In genomic region chr17:47814496-47814895, GRCm38 (mm10) we compare ENCODE assay signal across 13 mouse cellular contexts. TPM values are rescaled to one million over a fixed set of nuclear protein-coding genes. Genes with fewer than 3 reads are reported as not detected.
DNase-seq lines count a peak whose midpoint lies in the region; ATAC-seq and TF ChIP-seq lines count a peak whose summit lies in the region.
"Had no signal": no experiment of that assay in that cellular context is flagged by ENCODE, and none has a peak within 500 bp of the region (broad histone marks: within the 10 kb centered on the region; RNA-seq: fewer than 3 reads in every experiment).

No protein-coding gene starts in this region.

- H3K27ac ChIP-seq in heart, embryonic 10.5 days, result peak overlapping the region; percentile 73; the same call in 1 of the 2 replicates
- H3K27ac ChIP-seq in lung, embryonic 16.5 days (ENCODE audit: low read length), result peak overlapping the region; percentile 90
- H3K27ac ChIP-seq in embryonic facial prominence, embryonic 13.5 days, result peak overlapping the region; percentile 69
- peak overlapping the region; percentile 75 for H3K27ac ChIP-seq in limb, embryonic 13.5 days

- 33% methylated on average over 6 of the region's 6 CpGs for WGBS in heart, embryonic 10.5 days
- 29% methylated on average over 6 of the region's 6 CpGs for WGBS in lung, embryonic 16.5 days
- WGBS in lung, adult 2 months, result 53% methylated on average over 6 of the region's 6 CpGs
- WGBS in embryonic facial prominence, embryonic 13.5 days, result 17% methylated on average over 6 of the region's 6 CpGs
- 9% methylated on average over 6 of the region's 6 CpGs for WGBS in limb, embryonic 13.5 days

- no peak overlapping the region for H3K4me3 ChIP-seq in heart, embryonic 10.5 days
- H3K4me3 ChIP-seq in lung, embryonic 16.5 days (ENCODE audit: low read length), result no peak overlapping the region
- H3K4me3 ChIP-seq in lung, adult 2 months (replicated peaks; ENCODE audit: extremely low read depth, low read depth, low read length), result no peak overlapping the region
- no peak overlapping the region for H3K4me3 ChIP-seq in embryonic facial prominence, embryonic 13.5 days
- no peak overlapping the region for H3K4me3 ChIP-seq in limb, embryonic 13.5 days

- TF ChIP-seq POLR2A in lung, adult 2 months (IDR thresholded peaks at IDR 0.05; ENCODE audit: borderline replicate concordance, extremely low read depth, low read depth, low read length), result no peak

- intact Hi-C loops in heart, postnatal 14 days (cut with DNase I), result no loop called here

- H3K27me3 ChIP-seq in heart, embryonic 10.5 days (ENCODE audit: insufficient read depth, poor library complexity, severe bottlenecking), result 0 out of 2 replicates have a peak, but pooled peaks cover 3% of the 10 kb centered on the region
- H3K27me3 ChIP-seq in lung, embryonic 16.5 days (ENCODE audit: control insufficient read depth, insufficient read depth, low read depth, low read length), result no peaks in the 10 kb centered on the region
- H3K27me3 ChIP-seq in embryonic facial prominence, embryonic 13.5 days, result no peaks in the 10 kb centered on the region
- no peaks in the 10 kb centered on the region for H3K27me3 ChIP-seq in limb, embryonic 13.5 days

- H3K36me3 ChIP-seq in heart, embryonic 10.5 days, result peaks cover 39% of the 10 kb centered on the region
- peaks cover 10% of the 10 kb centered on the region; the same call in 1 of the 2 replicates for H3K36me3 ChIP-seq in lung, embryonic 16.5 days (ENCODE audit: control insufficient read depth, insufficient read depth, low read length)
- peaks cover 48% of the 10 kb centered on the region for H3K36me3 ChIP-seq in embryonic facial prominence, embryonic 13.5 days
- peaks cover 57% of the 10 kb centered on the region for H3K36me3 ChIP-seq in limb, embryonic 13.5 days

- DNase-seq in heart, embryonic 10.5 days (ENCODE audit: low spot score), result no peak
- DNase-seq in heart, postnatal 14 days, result no peak
- DNase-seq in lung, adult 2 months, result no peak
- DNase-seq in frontal cortex, postnatal 25 days (ENCODE audit: low spot score in 2 of 2), result no peak
- no peak for DNase-seq in natural killer cell, adult 2 months (ENCODE audit: low spot score in 2 of 2)
- DNase-seq: cerebellum, postnatal 25 days; gastrocnemius, postnatal 10 days; lung, postnatal 36 days; right cerebral cortex, postnatal 14 days had no signal

- no peak overlapping the region for H3K4me2 ChIP-seq in lung, embryonic 16.5 days (ENCODE audit: low read depth, low read length)
- H3K4me2 ChIP-seq in embryonic facial prominence, embryonic 13.5 days, result no peak overlapping the region
- H3K4me2 ChIP-seq in limb, embryonic 13.5 days (replicated peaks), result 0 out of 2 replicates have a peak overlapping the region, but pooled peaks have one; percentile 7

- H3K4me1 ChIP-seq in heart, embryonic 10.5 days, result peaks cover 37% of the 10 kb centered on the region
- H3K4me1 ChIP-seq in lung, embryonic 16.5 days (replicated peaks; ENCODE audit: control insufficient read depth, insufficient read depth, low read length), result peaks cover 33% of the 10 kb centered on the region
- peaks cover 4% of the 10 kb centered on the region for H3K4me1 ChIP-seq in lung, adult 2 months (ENCODE audit: control insufficient read depth, insufficient read depth, low read length)
- peaks cover 44% of the 10 kb centered on the region for H3K4me1 ChIP-seq in embryonic facial prominence, embryonic 13.5 days
- peaks cover 47% of the 10 kb centered on the region for H3K4me1 ChIP-seq in limb, embryonic 13.5 days

- no peaks in the 10 kb centered on the region for H3K9me3 ChIP-seq in heart, embryonic 10.5 days
- no peaks in the 10 kb centered on the region for H3K9me3 ChIP-seq in lung, embryonic 16.5 days (ENCODE audit: control insufficient read depth, low read length)
- H3K9me3 ChIP-seq in embryonic facial prominence, embryonic 13.5 days, result no peaks in the 10 kb centered on the region
- no peaks in the 10 kb centered on the region for H3K9me3 ChIP-seq in limb, embryonic 13.5 days

- TF ChIP-seq CTCF in lung, adult 2 months (IDR thresholded peaks at IDR 0.05; ENCODE audit: insufficient read depth, low read length), result no peak

- no peak overlapping the region for H3K9ac ChIP-seq in lung, embryonic 16.5 days (ENCODE audit: low read length)
- H3K9ac ChIP-seq in embryonic facial prominence, embryonic 13.5 days, result 0 out of 2 replicates have a peak overlapping the region, but pooled peaks have one; percentile 16
- no peak overlapping the region for H3K9ac ChIP-seq in limb, embryonic 13.5 days

- no peak for ATAC-seq in lung, embryonic 16.5 days (ENCODE audit: low read depth)
- ATAC-seq in embryonic facial prominence, embryonic 13.5 days (ENCODE audit: insufficient number of reproducible peaks, insufficient read depth, low FRiP score, low TSS enrichment, low read depth), result no peak
- no peak for ATAC-seq in limb, embryonic 13.5 days (ENCODE audit: low FRiP score, low read depth)
- ATAC-seq: activated CD4-positive, CD25-positive, alpha-beta regulatory T cell, adult 4 months had no signal

RNA-seq across cellular contexts. Expression of gene Mdfi, which starts 20.0 kb away (rescaled TPM):
- 15.3 and 17.7 TPM in 2 replicates for polyA plus RNA-seq in heart, embryonic 10.5 days (2016; fragmentation: Nextera tagmentation; extraction: Ambion mirVana)
- 1 to 10 TPM; 2.8 to 3.9 TPM for total RNA-seq in heart, postnatal 14 days (2021)
- 18.1 and 22.1 TPM in 2 replicates for polyA plus RNA-seq in lung, embryonic 16.5 days (2015; fragmentation: Nextera tagmentation; extraction: Ambion mirVana)
- 38.8 and 51.1 TPM in 2 replicates for polyA plus RNA-seq in lung, adult 2 months (2012; rRNA removed)
- 28.9 and 35.9 TPM in 2 replicates for polyA plus RNA-seq in embryonic facial prominence, embryonic 13.5 days (2015; fragmentation: Nextera tagmentation; extraction: Ambion mirVana)
- polyA plus RNA-seq in limb, embryonic 13.5 days (2015; fragmentation: Nextera tagmentation; extraction: Ambion mirVana), result 30.9 and 33.9 TPM in 2 replicates
- polyA plus RNA-seq: activated CD4-positive, CD25-positive, alpha-beta regulatory T cell, adult 4 months had no signal
